Mouse (Mus musculus) CD4-positive, CD25-positive, alpha-beta regulatory T cell, adult 4 months (primary cell): Measurements from ENCODE around the gene Txndc5. TPM values are rescaled to one million over a fixed set of nuclear protein-coding genes. Genes with fewer than 3 reads are reported as not detected.

ENCODE experiments used
- ATAC-seq: one replicate; pipeline ENCODE4 v1.8.0; 2017
- polyA plus RNA-seq, 2 experiments: library from polyadenylated mRNA; unstranded; fragments of 100-300 nt; shearing (Covaris generic); gene quantifications; one replicate each; pipeline ENCODE4 v1.2.1; 2017

Txndc5 gene
- polyA plus RNA-seq, result 10 to 100 TPM; 18.1 to 18.2 TPM

DNA sequence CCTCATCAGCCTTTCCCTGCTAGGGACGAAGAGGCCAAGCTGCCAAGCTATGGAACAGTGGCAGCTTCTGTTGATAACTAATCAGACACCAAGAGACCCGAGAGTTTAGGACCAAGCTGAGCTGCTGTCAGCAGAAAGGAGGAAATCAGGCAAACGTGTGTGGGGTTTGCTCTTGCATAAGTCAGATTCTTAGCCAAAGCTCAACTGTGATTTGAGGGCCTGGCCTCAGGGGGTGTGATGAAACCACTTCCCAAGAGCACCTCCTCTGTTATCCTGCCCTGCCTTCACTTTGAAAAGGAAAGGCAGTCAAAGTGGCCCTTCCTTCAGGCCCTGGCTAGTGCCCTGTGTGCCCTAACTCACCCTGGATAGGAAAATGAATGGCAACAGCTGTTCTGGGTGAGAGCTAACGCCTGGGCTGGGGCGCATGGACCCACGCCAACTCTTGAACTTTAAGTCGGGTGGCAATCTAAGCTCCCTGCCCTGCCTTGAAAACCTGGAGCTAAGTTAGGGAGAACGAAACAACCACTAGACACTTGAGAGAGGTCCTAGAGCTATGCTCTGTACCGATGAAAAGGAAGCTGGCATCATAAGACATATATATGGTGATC lies at the start of gene Txndc5:
Txndc5 (minus strand) TSS at position 138 of the 608 bp plus-strand sequence.
- ATAC-seq, result peak; percentile 21

GRCm38 (mm10) chr13:38574668-38575067 lies 46.0 kb upstream of the Txndc5 start:
- no peak for ATAC-seq

DNA sequence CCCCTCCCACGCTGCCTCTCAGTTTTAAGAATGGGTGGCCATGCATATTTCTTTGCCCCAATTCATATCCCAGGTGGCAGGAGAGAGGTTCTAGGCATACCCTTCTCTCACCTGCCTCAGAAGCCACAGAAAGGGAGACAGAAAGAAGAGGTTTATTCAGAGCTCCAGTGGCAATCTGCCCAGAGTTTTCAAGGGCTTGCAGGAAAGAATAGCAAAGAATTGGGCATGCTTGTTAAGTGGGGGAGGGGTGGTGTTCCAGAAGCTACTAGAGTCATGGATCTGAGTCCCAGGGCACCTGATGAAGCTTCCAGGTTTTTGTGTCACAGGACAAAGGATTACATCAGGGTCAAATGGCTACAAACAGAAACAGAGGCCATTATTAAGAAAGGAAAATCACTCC lies 44.7 kb upstream of the Txndc5 start:
- ATAC-seq, result no peak

GRCm38 (mm10) chr13:38565245-38565644 lies 36.6 kb upstream of the Txndc5 start:
- no peak for ATAC-seq

DNA sequence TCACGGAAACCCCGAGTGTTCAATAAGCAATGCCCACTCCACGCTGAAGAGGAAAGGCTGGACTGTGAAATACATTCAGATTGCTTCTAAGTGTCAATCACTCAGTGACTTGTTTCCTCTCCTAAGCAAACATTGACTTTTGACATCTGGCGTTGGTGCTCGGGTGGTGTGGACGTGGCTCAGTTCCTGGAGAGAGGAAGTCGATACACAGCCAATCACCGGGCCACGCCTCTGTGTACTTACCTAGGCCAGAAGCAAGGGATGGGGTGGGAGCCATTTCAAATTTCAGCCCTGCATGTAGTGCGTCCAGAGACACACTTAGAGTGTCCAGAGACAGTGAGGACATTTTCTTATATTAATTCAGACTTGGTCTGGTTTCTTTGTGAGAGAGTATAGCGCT lies 26.0 kb upstream of the Txndc5 start:
- no peak for ATAC-seq

- no peak for ATAC-seq
Measured at GRCm38 (mm10) chr13:38554210-38554609, 25.6 kb upstream of the Txndc5 start.

DNA sequence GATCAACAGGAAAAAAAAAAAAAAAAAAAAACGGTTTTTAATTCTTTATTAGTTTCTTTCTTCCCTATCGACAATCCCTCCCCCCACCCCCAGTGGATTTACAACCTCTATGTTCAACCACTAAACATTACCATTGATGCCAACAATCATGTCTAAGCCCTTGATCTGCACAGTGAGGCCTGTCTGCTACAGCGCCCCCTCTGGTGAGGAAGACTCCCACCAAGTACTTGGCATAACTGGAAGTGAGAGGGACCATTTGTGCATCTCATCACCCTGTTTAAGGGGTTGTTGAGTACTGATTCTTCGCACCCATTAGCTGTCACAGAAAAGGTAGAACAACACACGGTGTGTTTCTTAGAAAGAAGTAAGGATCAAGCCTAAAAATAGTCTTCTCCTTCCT lies 20.1 kb upstream of the Txndc5 start:
- no peak for ATAC-seq

GRCm38 (mm10) chr13:38547717-38548116 lies 19.1 kb upstream of the Txndc5 start:
- ATAC-seq, result no peak

- ATAC-seq, result peak; percentile 56
Measured at GRCm38 (mm10) chr13:38546754-38547153, 18.1 kb upstream of the Txndc5 start.

GRCm38 (mm10) chr13:38545460-38545859 lies 16.8 kb upstream of the Txndc5 start:
- no peak for ATAC-seq

GRCm38 (mm10) chr13:38544769-38545445 lies 16.3 kb upstream of the Txndc5 start:
- no peak for ATAC-seq

DNA sequence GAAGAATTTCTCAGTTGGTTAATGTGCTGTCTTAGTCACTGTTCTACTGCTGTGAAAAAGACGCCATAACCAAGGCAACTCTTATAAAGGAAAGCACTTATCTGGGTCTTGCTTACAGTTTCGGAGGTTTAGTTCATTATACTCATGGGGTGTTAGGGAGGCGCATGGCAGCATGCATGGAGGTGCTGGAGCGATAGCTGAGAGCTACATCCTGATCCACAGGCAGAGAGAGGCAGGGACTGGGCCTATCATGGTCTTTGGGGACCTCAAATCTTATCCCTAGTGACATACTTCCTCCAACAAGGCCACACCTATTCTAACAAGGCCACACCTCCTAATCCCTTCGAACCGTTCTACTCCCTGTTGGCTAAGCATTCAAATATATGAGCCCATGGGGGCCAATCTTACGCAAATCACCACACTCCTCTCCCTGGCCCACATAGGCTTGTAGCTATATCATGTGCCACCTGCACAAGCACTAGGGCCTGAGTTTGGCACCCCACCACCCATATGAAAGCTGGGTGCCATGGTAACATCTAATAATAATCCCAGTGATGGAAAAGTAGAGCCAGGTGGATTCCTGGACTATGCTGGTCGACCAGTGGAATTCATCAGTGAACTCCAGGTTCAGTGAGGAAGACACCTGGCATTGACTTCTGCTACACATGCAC lies 15.0 kb upstream of the Txndc5 start:
- no peak for ATAC-seq

DNA sequence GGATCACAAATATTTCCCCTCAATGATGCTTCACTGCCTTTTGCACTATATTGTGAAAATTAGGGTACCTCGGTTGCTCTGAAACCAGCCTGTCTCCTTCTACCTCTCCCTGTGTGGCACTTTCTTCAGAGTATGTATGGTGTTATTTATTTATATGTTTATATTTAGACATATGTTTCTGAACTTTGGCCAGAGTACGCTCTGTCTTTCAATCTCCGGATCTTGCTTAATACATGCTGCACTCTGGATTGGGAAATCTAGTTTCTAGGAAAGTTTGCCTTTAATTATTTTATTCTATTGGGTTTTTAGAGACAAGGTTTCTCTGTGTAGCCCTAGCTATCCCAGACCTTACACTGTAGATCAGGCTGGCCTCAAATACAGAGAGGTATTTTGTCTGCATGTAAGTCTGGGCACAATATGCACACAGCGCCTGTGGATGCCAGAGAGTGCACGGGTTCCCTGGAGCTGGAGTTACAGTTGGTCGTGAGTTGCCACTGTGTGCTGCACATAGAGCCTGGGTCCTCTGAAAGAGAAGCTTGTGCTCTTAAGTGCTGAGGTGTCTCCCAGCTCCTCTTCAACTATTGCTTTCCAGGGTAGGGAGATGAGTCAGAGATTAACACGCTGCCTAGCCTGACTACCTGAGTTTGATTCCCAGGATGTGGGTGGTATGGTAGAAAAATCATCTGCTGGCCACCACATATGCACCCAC lies 10.7 kb upstream of the Txndc5 start:
- ATAC-seq, result no peak

DNA sequence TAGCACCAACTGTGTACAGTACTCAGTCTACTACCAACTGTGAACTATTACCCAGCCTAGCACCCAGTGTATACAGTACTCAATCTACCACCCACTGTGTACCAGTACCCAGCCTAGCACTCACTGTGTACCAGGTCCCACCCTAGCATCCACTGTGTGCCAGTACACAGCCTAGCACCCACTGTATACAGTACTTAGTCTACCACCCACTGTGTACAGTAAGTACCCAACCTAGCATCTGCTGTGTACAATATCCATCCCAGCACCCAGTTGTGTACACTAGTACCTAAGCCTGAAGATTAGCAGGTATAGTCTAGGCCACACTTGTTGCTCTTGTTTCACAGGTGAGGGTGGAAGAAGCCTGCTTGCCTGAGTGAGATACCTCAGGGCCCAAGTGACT lies 8.9 kb upstream of the Txndc5 start:
- ATAC-seq, result no peak

DNA sequence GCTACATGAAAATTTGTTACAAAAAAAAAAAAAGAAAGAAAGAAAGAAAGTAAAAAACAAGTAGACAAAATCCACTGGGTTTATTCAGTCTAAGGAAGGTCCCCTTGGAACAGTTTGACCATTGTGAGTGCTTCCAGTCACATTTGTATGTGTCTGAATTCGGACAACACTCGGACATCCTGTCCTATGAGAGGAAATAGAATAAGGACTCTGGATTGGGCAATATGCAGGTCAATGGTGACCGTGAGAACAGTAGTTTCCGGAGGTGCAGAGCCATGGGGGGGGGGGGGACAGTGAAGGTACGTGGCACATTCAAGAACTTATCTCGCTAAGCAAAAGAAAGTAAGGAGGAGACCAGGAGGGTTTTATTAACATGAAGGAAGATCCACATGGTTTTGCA lies 6.1 kb upstream of the Txndc5 start:
- no peak for ATAC-seq

- no peak for ATAC-seq
Measured at GRCm38 (mm10) chr13:38534016-38534415, 5.4 kb upstream of the Txndc5 start.

DNA sequence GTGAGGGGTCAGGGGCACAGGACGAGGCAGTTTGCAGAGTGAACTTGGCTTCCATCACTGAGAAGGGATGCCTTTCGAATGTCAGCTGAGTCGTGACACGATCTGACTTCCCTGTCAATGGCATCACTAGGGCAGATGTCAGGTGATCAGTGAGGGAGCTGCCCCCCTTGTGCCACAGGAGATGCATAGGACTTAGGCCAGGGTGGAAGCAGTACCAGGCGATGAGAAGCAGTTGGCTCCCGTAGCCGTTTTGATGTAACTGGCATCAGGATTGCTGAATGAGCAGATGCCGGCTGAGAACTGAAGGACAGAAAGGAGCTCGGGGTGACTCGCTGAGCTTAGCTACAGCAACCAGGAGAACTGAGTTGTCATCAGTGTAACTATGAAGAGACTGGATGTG lies 4.8 kb upstream of the Txndc5 start:
- no peak for ATAC-seq

DNA sequence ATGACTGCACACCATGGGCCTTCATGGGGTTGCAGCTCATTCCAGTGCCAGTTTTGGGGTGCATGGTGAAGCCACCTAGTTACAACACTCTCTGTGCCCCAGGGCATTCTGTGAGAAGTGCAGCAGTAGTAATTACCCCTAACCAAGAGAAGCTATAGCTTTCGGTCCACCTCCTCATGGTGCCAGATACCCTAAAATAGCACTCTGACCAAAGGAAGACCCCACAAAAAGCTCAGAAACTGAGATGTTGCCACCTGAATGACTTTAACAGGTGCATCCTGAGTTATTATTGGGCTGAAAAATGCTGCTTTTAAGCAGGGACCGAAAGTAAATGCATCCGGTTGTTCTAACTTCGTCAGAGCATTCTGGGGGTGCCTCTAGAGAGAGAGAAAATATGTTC lies 2.9 kb upstream of the Txndc5 start:
- no peak for ATAC-seq

DNA sequence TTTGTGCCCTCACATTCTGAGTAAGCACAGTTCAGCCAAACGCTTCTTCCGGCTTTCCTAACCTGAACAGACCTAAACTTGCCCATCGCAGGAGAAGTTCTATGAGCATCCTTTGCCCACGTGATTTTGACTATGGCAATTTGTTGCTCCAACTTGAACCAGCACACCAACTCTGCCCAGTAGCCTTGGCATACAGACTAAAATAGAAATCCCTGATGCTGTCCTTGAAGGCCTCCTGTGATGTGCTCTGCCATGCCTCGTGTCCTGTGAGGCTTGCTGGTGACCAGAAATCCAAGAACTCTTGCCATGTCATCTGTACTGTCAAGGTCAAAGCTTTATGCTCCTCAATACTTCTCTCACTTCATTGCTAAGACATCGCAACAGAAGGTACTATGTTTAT lies 952 bp upstream of the Txndc5 start:
- ATAC-seq, result no peak

GRCm38 (mm10) chr13:38527797-38528650 lies 600 bp downstream of the Txndc5 start:
- ATAC-seq, result peak; percentile 92

DNA sequence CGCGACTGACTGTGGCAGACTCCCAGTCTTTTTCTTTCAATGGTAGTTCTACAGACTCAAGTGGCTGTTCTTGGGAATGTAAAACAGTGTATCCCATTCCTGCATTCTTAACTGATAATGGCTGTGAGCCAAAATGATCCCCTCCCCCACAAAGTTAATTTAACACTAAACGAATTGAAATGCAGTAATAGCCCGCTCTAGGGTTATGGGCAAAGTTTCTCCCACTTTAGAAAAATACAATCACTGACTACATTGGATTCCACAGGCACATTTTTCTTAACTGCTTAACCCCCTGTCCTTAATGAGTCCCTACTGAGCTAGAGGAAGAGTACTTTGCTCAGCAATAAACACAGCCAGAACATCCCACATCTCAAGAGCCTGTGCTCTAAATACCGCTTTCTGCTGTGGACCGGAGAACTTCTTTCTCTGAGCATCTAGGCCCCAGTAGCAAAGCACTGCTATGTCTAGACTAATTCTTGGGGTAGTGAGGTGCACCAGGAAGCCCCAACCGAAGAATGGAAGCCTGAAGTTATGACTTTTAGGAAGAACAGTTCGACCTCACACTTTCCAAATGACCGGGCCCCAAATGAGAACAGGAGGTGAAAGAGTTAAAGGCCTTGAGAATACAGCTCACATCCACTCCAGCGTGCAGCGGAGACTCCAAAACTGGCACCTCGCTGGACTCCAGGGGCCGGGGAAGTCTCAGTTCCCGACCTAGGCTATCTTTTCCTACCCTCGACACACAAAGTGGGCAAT lies 1.4 kb downstream of the Txndc5 start:
- ATAC-seq, result peak; percentile 6

DNA sequence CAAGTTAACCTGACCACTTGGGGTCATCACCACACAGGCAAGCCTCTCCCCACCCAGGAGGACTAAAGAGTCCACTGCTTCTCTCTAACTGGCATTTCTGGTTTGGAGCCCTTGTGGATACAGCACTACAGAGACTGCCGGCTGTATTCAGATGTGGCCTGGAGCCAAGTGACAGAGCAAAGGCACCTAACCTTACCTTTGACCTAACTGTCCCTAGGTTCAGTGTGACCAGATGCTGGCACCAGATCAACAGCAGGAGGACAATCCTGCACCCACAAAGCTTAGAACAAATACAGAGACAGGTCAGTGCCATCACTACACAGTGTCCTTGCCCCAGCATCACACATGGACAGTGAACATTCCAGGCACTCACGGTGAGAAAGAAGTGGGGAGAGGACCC lies 2.5 kb downstream of the Txndc5 start:
- no peak for ATAC-seq
